Mouse (Mus musculus): Measurements from ENCODE around the gene Qdpr. TPM values are rescaled to one million over a fixed set of nuclear protein-coding genes. Genes with fewer than 3 reads are reported as not detected.

Gene Qdpr
- polyA plus RNA-seq, 1 experiment from 2014 or later: 110 TPM

- Histone ChIP-seq H3K9me3 (no peaks in the 10 kb centered on the region), H3K9ac (no peak overlapping the region), H3K4me1 (peaks cover 2% of the 10 kb centered on the region; the same call in 1 of the 2 replicates), H3K4me2 (no peak overlapping the region), H3K36me3 (replicated peaks) (no peaks in the 10 kb centered on the region), H3K27ac (no peak overlapping the region), H3K27me3 (replicated peaks) (no peaks in the 10 kb centered on the region), H3K4me3 (no peak overlapping the region)
- WGBS: 78% methylated on average over 10 of the region's 10 CpGs
- no peak for ATAC-seq (replicated peaks)
Measured at GRCm38 (mm10) chr5:45419841-45420638, 30.0 kb downstream of the Qdpr start.

GRCm38 (mm10) chr5:45417859-45418443 is 32.1 kb downstream of the Qdpr start:
- H3K9ac ChIP-seq: no peak overlapping the region
- H3K27me3 ChIP-seq (replicated peaks): no peaks in the 10 kb centered on the region
- 84% methylated on average over 3 of the region's 3 CpGs for WGBS
- H3K27ac ChIP-seq: no peak overlapping the region
- H3K9me3 ChIP-seq: no peaks in the 10 kb centered on the region
- no peak overlapping the region for H3K4me2 ChIP-seq
- no peak for ATAC-seq (replicated peaks)
- H3K36me3 ChIP-seq (replicated peaks): no peaks in the 10 kb centered on the region
- no peaks in the 10 kb centered on the region for H3K4me1 ChIP-seq
- H3K4me3 ChIP-seq: no peak overlapping the region

- H3K9me3 ChIP-seq: no peaks in the 10 kb centered on the region
- 95% methylated on average over 3 of the region's 3 CpGs for WGBS
- no peak overlapping the region for H3K4me2 ChIP-seq
- no peak overlapping the region for H3K27ac ChIP-seq
- H3K27me3 ChIP-seq (replicated peaks): no peaks in the 10 kb centered on the region
- ATAC-seq (replicated peaks): no peak
- no peaks in the 10 kb centered on the region for H3K36me3 ChIP-seq (replicated peaks)
- H3K4me3 ChIP-seq: no peak overlapping the region
- H3K4me1 ChIP-seq: no peaks in the 10 kb centered on the region
- no peak overlapping the region for H3K9ac ChIP-seq
Measured at GRCm38 (mm10) chr5:45416478-45416877, 33.6 kb downstream of the Qdpr start.

- Histone ChIP-seq H3K27me3 (replicated peaks) (no peaks in the 10 kb centered on the region), H3K9me3 (no peaks in the 10 kb centered on the region), H3K4me2 (no peak overlapping the region), H3K4me3 (no peak overlapping the region), H3K4me1 (0 out of 2 replicates have a peak, but pooled peaks cover 5% of the 10 kb centered on the region), H3K27ac (no peak overlapping the region), H3K36me3 (replicated peaks) (no peaks in the 10 kb centered on the region), H3K9ac (no peak overlapping the region)
- ATAC-seq (replicated peaks): no peak
- WGBS: 74% methylated on average over 2 of the region's 2 CpGs
Measured at GRCm38 (mm10) chr5:45406129-45406528, 43.9 kb downstream of the Qdpr start.

- H3K4me2 ChIP-seq: 0 out of 2 replicates have a peak overlapping the region, but pooled peaks have one; percentile 21
Measured at GRCm38 (mm10) chr5:45402632-45403031, 47.4 kb downstream of the Qdpr start.

GRCm38 (mm10) chr5:45384034-45384812 is 65.8 kb downstream of the Qdpr start:
- Histone ChIP-seq H3K36me3 (replicated peaks) (no peaks in the 10 kb centered on the region), H3K4me2 (no peak overlapping the region), H3K9me3 (no peaks in the 10 kb centered on the region), H3K27ac (no peak overlapping the region), H3K4me1 (no peaks in the 10 kb centered on the region), H3K27me3 (replicated peaks) (no peaks in the 10 kb centered on the region), H3K4me3 (no peak overlapping the region), H3K9ac (no peak overlapping the region)
- ATAC-seq (replicated peaks): no peak
- 86% methylated on average over 2 of the region's 2 CpGs for WGBS

More at GRCm38 (mm10) chr5:45402632-45403031, 47.4 kb downstream of the Qdpr start:
- Histone ChIP-seq H3K36me3 (replicated peaks) (no peaks in the 10 kb centered on the region), H3K27me3 (replicated peaks) (no peaks in the 10 kb centered on the region), H3K27ac (peak overlapping the region; percentile 50; the same call in 1 of the 2 replicates), H3K4me3 (no peak overlapping the region), H3K9me3 (no peaks in the 10 kb centered on the region), H3K4me1 (0 out of 2 replicates have a peak, but pooled peaks cover 5% of the 10 kb centered on the region), H3K9ac (no peak overlapping the region)
- ATAC-seq (replicated peaks): peak; percentile 96
- WGBS: 10% methylated on average over 11 of the region's 11 CpGs

Other genes with a start within 250 kb of the Qdpr start
- 0.18 and 0.50 TPM in 2 replicates for gene Clrn2, start 3.5 kb upstream of the Qdpr start, polyA plus RNA-seq (2015; fragmentation: Nextera tagmentation; extraction: Ambion mirVana)
- 28.7 and 29.9 TPM in 2 replicates for gene Lap3, start 43.1 kb upstream of the Qdpr start, polyA plus RNA-seq (2015; fragmentation: Nextera tagmentation; extraction: Ambion mirVana)
- 251 and 261 TPM in 2 replicates for gene Med28, start 70.0 kb upstream of the Qdpr start, polyA plus RNA-seq (2015; fragmentation: Nextera tagmentation; extraction: Ambion mirVana)
- 5.7 and 6.1 TPM in 2 replicates for gene Fam184b, start 189.4 kb upstream of the Qdpr start, polyA plus RNA-seq (2015; fragmentation: Nextera tagmentation; extraction: Ambion mirVana)
- gene Ncapg, start 219.7 kb upstream of the Qdpr start, polyA plus RNA-seq (2015; fragmentation: Nextera tagmentation; extraction: Ambion mirVana): 6.8 and 7.4 TPM in 2 replicates

Data from midbrain, embryonic 15.5 days (tissue).